Comparison of ENCODE assay signal across 11 mouse cellular contexts in genomic region chr5:147834841-147835500, GRCm38 (mm10). TPM values are rescaled to one million over a fixed set of nuclear protein-coding genes. Genes with fewer than 3 reads are reported as not detected.
DNase-seq lines count a peak whose midpoint lies in the region; ATAC-seq and TF ChIP-seq lines count a peak whose summit lies in the region.
"Had no signal": no experiment of that assay in that cellular context is flagged by ENCODE, and none has a peak within 500 bp of the region (broad histone marks: within the 10 kb centered on the region; RNA-seq: fewer than 3 reads in every experiment).

No protein-coding gene starts in this region.

- H3K4me1 ChIP-seq in forebrain, embryonic 11.5 days (replicated peaks; ENCODE audit: control insufficient read depth, insufficient read depth, low read length): no peaks in the 10 kb centered on the region
- H3K4me1 ChIP-seq in forebrain, postnatal 0 days (ENCODE audit: insufficient read depth): no peaks in the 10 kb centered on the region
- peaks cover 15% of the 10 kb centered on the region for H3K4me1 ChIP-seq in midbrain, embryonic 10.5 days
- H3K4me1 ChIP-seq in midbrain, embryonic 16.5 days (ENCODE audit: control insufficient read depth, insufficient read depth, low read length): no peaks in the 10 kb centered on the region
- H3K4me1 ChIP-seq in kidney, embryonic 15.5 days: peaks cover 10% of the 10 kb centered on the region
- peaks cover 3% of the 10 kb centered on the region for H3K4me1 ChIP-seq in neural tube, embryonic 12.5 days
- H3K4me1 ChIP-seq: embryonic facial prominence, embryonic 15.5 days had no signal

- no peak overlapping the region for H3K4me3 ChIP-seq in forebrain, embryonic 11.5 days (ENCODE audit: low read depth, low read length)
- H3K4me3 ChIP-seq in forebrain, postnatal 0 days (ENCODE audit: low read depth, low read length): no peak overlapping the region
- H3K4me3 ChIP-seq in midbrain, embryonic 10.5 days: peak overlapping the region; percentile 29
- H3K4me3 ChIP-seq in midbrain, embryonic 16.5 days (ENCODE audit: low read depth, low read length): no peak overlapping the region
- no peak overlapping the region for H3K4me3 ChIP-seq in kidney, embryonic 15.5 days (replicated peaks)
- H3K4me3 ChIP-seq in neural tube, embryonic 12.5 days: no peak overlapping the region
- H3K4me3 ChIP-seq: embryonic facial prominence, embryonic 15.5 days; left cerebral cortex, adult 2 months had no signal

- H3K9me3 ChIP-seq in forebrain, embryonic 11.5 days (ENCODE audit: control insufficient read depth, low read length): no peaks in the 10 kb centered on the region
- no peaks in the 10 kb centered on the region for H3K9me3 ChIP-seq in forebrain, postnatal 0 days (ENCODE audit: low read length)
- H3K9me3 ChIP-seq in midbrain, embryonic 10.5 days (replicated peaks): no peaks in the 10 kb centered on the region
- no peaks in the 10 kb centered on the region for H3K9me3 ChIP-seq in midbrain, embryonic 16.5 days (replicated peaks; ENCODE audit: control insufficient read depth, low read length, poor library complexity, severe bottlenecking)
- no peaks in the 10 kb centered on the region for H3K9me3 ChIP-seq in kidney, embryonic 15.5 days (replicated peaks)
- H3K9me3 ChIP-seq in neural tube, embryonic 12.5 days: no peaks in the 10 kb centered on the region
- H3K9me3 ChIP-seq: embryonic facial prominence, embryonic 15.5 days had no signal

- no peak for TF ChIP-seq CTCF in forebrain, postnatal 0 days (IDR thresholded peaks at IDR 0.05; ENCODE audit: low read depth)

- DNase-seq in forebrain, embryonic 11.5 days (ENCODE audit: low spot score): no peak
- no peak for DNase-seq in forebrain, postnatal 0 days
- DNase-seq in midbrain, embryonic 10.5 days (ENCODE audit: low spot score): peak; percentile 44
- no peak for DNase-seq in adrenal gland, adult 8-10 months
- no peak for DNase-seq in cerebellum, adult 18-20 months

- 6% methylated on average over 17 of the region's 17 CpGs for WGBS in forebrain, embryonic 11.5 days
- WGBS in forebrain, postnatal 0 days: 10% methylated on average over 17 of the region's 17 CpGs
- WGBS in midbrain, embryonic 10.5 days: 5% methylated on average over 17 of the region's 17 CpGs
- 12% methylated on average over 17 of the region's 17 CpGs for WGBS in midbrain, embryonic 16.5 days
- 6% methylated on average over 17 of the region's 17 CpGs for WGBS in kidney, embryonic 15.5 days
- 14% methylated on average over 17 of the region's 17 CpGs for WGBS in neural tube, embryonic 12.5 days

- no peaks in the 10 kb centered on the region for H3K27me3 ChIP-seq in forebrain, embryonic 11.5 days (ENCODE audit: control insufficient read depth, insufficient read depth, low read length)
- no peaks in the 10 kb centered on the region for H3K27me3 ChIP-seq in forebrain, postnatal 0 days (ENCODE audit: insufficient read depth, low read length)
- peaks cover 19% of the 10 kb centered on the region for H3K27me3 ChIP-seq in midbrain, embryonic 10.5 days (ENCODE audit: low read depth, poor library complexity, severe bottlenecking)
- H3K27me3 ChIP-seq in midbrain, embryonic 16.5 days (ENCODE audit: control insufficient read depth, insufficient read depth, low read depth, low read length): no peaks in the 10 kb centered on the region
- H3K27me3 ChIP-seq in kidney, embryonic 15.5 days: peaks cover 13% of the 10 kb centered on the region
- no peaks in the 10 kb centered on the region for H3K27me3 ChIP-seq in neural tube, embryonic 12.5 days (replicated peaks)

- H3K4me2 ChIP-seq in forebrain, embryonic 11.5 days (ENCODE audit: low read depth, low read length, severe bottlenecking): peak overlapping the region; percentile 5; the same call in 1 of the 2 replicates
- no peak overlapping the region for H3K4me2 ChIP-seq in forebrain, postnatal 0 days (ENCODE audit: low read depth)
- no peak overlapping the region for H3K4me2 ChIP-seq in midbrain, embryonic 16.5 days (ENCODE audit: low read length)
- H3K4me2 ChIP-seq in kidney, embryonic 15.5 days: peak overlapping the region; percentile 38
- H3K4me2 ChIP-seq in neural tube, embryonic 12.5 days (replicated peaks): peak overlapping the region; percentile 34; the same call in 1 of the 2 replicates
- H3K4me2 ChIP-seq: embryonic facial prominence, embryonic 15.5 days had no signal

- no peak for ATAC-seq in forebrain, embryonic 11.5 days (replicated peaks; ENCODE audit: low FRiP score)
- ATAC-seq in forebrain, postnatal 0 days: no peak
- no peak for ATAC-seq in midbrain, embryonic 16.5 days
- ATAC-seq in kidney, embryonic 15.5 days (replicated peaks; ENCODE audit: low FRiP score): 0 out of 2 replicates have a peak, but pooled peaks have one; percentile 15
- ATAC-seq in neural tube, embryonic 12.5 days (ENCODE audit: low FRiP score, low read depth): no peak

- H3K36me3 ChIP-seq in forebrain, embryonic 11.5 days (ENCODE audit: control insufficient read depth, insufficient read depth, low read length): no peaks in the 10 kb centered on the region
- no peaks in the 10 kb centered on the region for H3K36me3 ChIP-seq in forebrain, postnatal 0 days (ENCODE audit: insufficient read depth)
- H3K36me3 ChIP-seq in midbrain, embryonic 10.5 days: no peaks in the 10 kb centered on the region
- no peaks in the 10 kb centered on the region for H3K36me3 ChIP-seq in midbrain, embryonic 16.5 days (ENCODE audit: control insufficient read depth, insufficient read depth, low read length)
- H3K36me3 ChIP-seq in kidney, embryonic 15.5 days: no peaks in the 10 kb centered on the region
- H3K36me3 ChIP-seq in neural tube, embryonic 12.5 days: no peaks in the 10 kb centered on the region
- H3K36me3 ChIP-seq: embryonic facial prominence, embryonic 15.5 days had no signal

- H3K9ac ChIP-seq in forebrain, embryonic 11.5 days (ENCODE audit: low read length): no peak overlapping the region
- no peak overlapping the region for H3K9ac ChIP-seq in forebrain, postnatal 0 days
- H3K9ac ChIP-seq in midbrain, embryonic 16.5 days (ENCODE audit: low read depth, low read length): no peak overlapping the region
- H3K9ac ChIP-seq in kidney, embryonic 15.5 days: no peak overlapping the region
- no peak overlapping the region for H3K9ac ChIP-seq in neural tube, embryonic 12.5 days
- H3K9ac ChIP-seq: embryonic facial prominence, embryonic 15.5 days had no signal

- H3K27ac ChIP-seq in forebrain, embryonic 11.5 days (ENCODE audit: low read depth, low read length): no peak overlapping the region
- no peak overlapping the region for H3K27ac ChIP-seq in forebrain, postnatal 0 days (ENCODE audit: low read depth, low read length)
- H3K27ac ChIP-seq in midbrain, embryonic 10.5 days (replicated peaks): no peak overlapping the region; the same call in 1 of the 2 replicates
- H3K27ac ChIP-seq in midbrain, embryonic 16.5 days (ENCODE audit: low read length): no peak overlapping the region
- H3K27ac ChIP-seq in kidney, embryonic 15.5 days: no peak overlapping the region
- no peak overlapping the region for H3K27ac ChIP-seq in neural tube, embryonic 12.5 days
- H3K27ac ChIP-seq: embryonic facial prominence, embryonic 15.5 days; left cerebral cortex, adult 2 months; macrophage had no signal

RNA-seq across cellular contexts. Expression of gene Pomp, which starts 25.3 kb away (rescaled TPM):
- polyA plus RNA-seq in forebrain, embryonic 11.5 days (2014; fragmentation: Nextera tagmentation; extraction: Ambion mirVana): 430 and 492 TPM in 2 replicates
- total RNA-seq in forebrain, postnatal 0 days (2014; rRNA removed): 419 and 481 TPM in 2 replicates
- polyA plus RNA-seq in forebrain, postnatal 0 days (2015; fragmentation: Nextera tagmentation; extraction: Ambion mirVana): 513 and 619 TPM in 2 replicates
- 505 and 557 TPM in 2 replicates for polyA plus RNA-seq in midbrain, embryonic 10.5 days (2016; fragmentation: Nextera tagmentation; extraction: Ambion mirVana)
- 500 and 511 TPM in 2 replicates for polyA plus RNA-seq in midbrain, embryonic 16.5 days (2015; fragmentation: Nextera tagmentation; extraction: Ambion mirVana)
- 481 and 542 TPM in 2 replicates for polyA plus RNA-seq in kidney, embryonic 15.5 days (2015; fragmentation: Nextera tagmentation; extraction: Ambion mirVana)
- polyA plus RNA-seq in neural tube, embryonic 12.5 days (2016; fragmentation: Nextera tagmentation; extraction: Ambion mirVana): 521 and 533 TPM in 2 replicates
- 100 to 1,000 TPM; 172 to 235 (median 197) TPM for total RNA-seq in adrenal gland, adult 8-10 months (2022)

RNA-seq across cellular contexts. Expression of gene Slc46a3, which starts 59.6 kb away (rescaled TPM):
- 3.0 and 5.3 TPM in 2 replicates for polyA plus RNA-seq in forebrain, embryonic 11.5 days (2014; fragmentation: Nextera tagmentation; extraction: Ambion mirVana)
- total RNA-seq in forebrain, postnatal 0 days (2014; rRNA removed): 3.2 and 3.4 TPM in 2 replicates
- 3.7 and 4.6 TPM in 2 replicates for polyA plus RNA-seq in forebrain, postnatal 0 days (2015; fragmentation: Nextera tagmentation; extraction: Ambion mirVana)
- 3.0 and 4.5 TPM in 2 replicates for polyA plus RNA-seq in midbrain, embryonic 10.5 days (2016; fragmentation: Nextera tagmentation; extraction: Ambion mirVana)
- 5.0 and 5.4 TPM in 2 replicates for polyA plus RNA-seq in midbrain, embryonic 16.5 days (2015; fragmentation: Nextera tagmentation; extraction: Ambion mirVana)
- 2.3 and 2.5 TPM in 2 replicates for polyA plus RNA-seq in kidney, embryonic 15.5 days (2015; fragmentation: Nextera tagmentation; extraction: Ambion mirVana)
- polyA plus RNA-seq in neural tube, embryonic 12.5 days (2016; fragmentation: Nextera tagmentation; extraction: Ambion mirVana): 4.0 and 4.3 TPM in 2 replicates
- 10 to 100 TPM; 15.2 to 32.1 (median 26.2) TPM for total RNA-seq in adrenal gland, adult 8-10 months (2022)

Comparison
In these comparisons a context has a peak if more than half of its experiments do, and no peak if none do; other contexts are left out.
1. H3K4me2 ChIP-seq: peak in forebrain, embryonic 11.5 days (single experiment), kidney, embryonic 15.5 days (single experiment) and neural tube, embryonic 12.5 days (single experiment); none in forebrain, postnatal 0 days (single experiment) and midbrain, embryonic 16.5 days (single experiment).